Mouse (Mus musculus): ENCODE data around the gene Olfr1357.

DNA sequence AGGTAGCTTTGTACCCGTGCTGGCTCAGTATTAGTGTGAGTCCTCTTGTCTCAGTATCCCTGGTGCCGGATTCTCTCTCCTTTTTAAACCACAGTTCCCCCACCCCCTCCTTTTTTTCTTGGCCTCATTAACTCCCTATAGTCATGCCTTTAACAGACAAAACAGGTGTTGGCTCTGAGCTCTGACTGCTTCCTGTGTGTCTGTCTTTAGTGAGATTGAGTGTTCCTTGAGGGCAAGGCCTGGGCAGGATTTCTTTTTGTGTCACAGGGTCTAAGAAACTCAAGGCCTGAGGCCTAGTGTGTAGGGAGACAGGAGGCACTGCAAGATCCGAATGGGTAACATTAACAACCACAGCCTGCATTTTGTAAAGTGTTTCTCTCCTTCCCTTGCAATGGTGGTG, 39.7 kb downstream of the Olfr1357 start:
- no peak for TF ChIP-seq TCF12 (IDR thresholded peaks at IDR 0.05; ENCODE audit: low read depth, low read length)
- TF ChIP-seq CHD1 (IDR thresholded peaks at IDR 0.05; ENCODE audit: low read depth, low read length) = no peak
- no peak for TF ChIP-seq BHLHE40 (IDR thresholded peaks at IDR 0.05; ENCODE audit: borderline replicate concordance, low read depth, low read length)
- no peak for TF ChIP-seq CTCF (IDR thresholded peaks at IDR 0.05 in 2 of 3, conservative IDR thresholded peaks at IDR 0.05 in 1 of 3; ENCODE audit: control insufficient read depth in 1 of 3, insufficient read depth in 1 of 3, low read depth in 2 of 3, low read length in 3 of 3, poor library complexity in 1 of 3, severe bottlenecking in 1 of 3)
- TF ChIP-seq POLR2AphosphoS2 (IDR thresholded peaks at IDR 0.05; ENCODE audit: low read length) = no peak
- no peak for TF ChIP-seq ELF1 (IDR thresholded peaks at IDR 0.05; ENCODE audit: low read depth, low read length)

Measured in MEL (cell line).